Mouse (Mus musculus) ES-Bruce4 (cell line): ENCODE data around the gene Ank3. TPM values are rescaled to one million over a fixed set of nuclear protein-coding genes. Genes with fewer than 3 reads are reported as not detected.

Source experiments
- H3K27ac ChIP-seq: 2 replicates; pipeline ENCODE4 v1.5.1; 2012; ENCODE audit warnings: low read length, inconsistent platforms; ENCODE audit not compliant: insufficient read depth
- H3K27me3 ChIP-seq: 2 replicates; pipeline ENCODE4 v1.6.1; 2012; ENCODE audit warnings: mild to moderate bottlenecking, low read length, inconsistent platforms; ENCODE audit not compliant: control insufficient read depth, poor library complexity, insufficient read depth, severe bottlenecking
- H3K36me3 ChIP-seq: 2 replicates; pipeline ENCODE4 v1.6.1; 2012; ENCODE audit warnings: inconsistent platforms, mild to moderate bottlenecking, low read length, moderate library complexity; ENCODE audit not compliant: control insufficient read depth, poor library complexity, insufficient read depth, severe bottlenecking
- H3K4me1 ChIP-seq: one replicate; pipeline ENCODE4 v1.8.1; 2011; ENCODE audit warnings: low read length; ENCODE audit not compliant: control insufficient read depth, insufficient read depth
- H3K4me3 ChIP-seq: 2 replicates; pipeline ENCODE4 v1.5.1; 2011; ENCODE audit warnings: low read depth, mild to moderate bottlenecking, low read length
- H3K9ac ChIP-seq: 2 replicates; pipeline ENCODE4 v1.6.1; 2012; ENCODE audit warnings: low read depth, mild to moderate bottlenecking, inconsistent platforms; ENCODE audit not compliant: poor library complexity, severe bottlenecking
- H3K9me3 ChIP-seq: replicated peaks from 2 replicates; pipeline ENCODE4 v1.6.1; 2012; ENCODE audit warnings: mild to moderate bottlenecking, low read length, inconsistent platforms; ENCODE audit not compliant: control insufficient read depth, poor library complexity, insufficient read depth, severe bottlenecking
- CTCF ChIP-seq: IDR thresholded peaks from one replicate; pipeline ENCODE4 v1.8.1; 2011; ENCODE audit warnings: low read depth, low read length
- EP300 ChIP-seq: IDR thresholded peaks from 2 replicates; pipeline ENCODE4 v1.6.1; 2011; ENCODE audit warnings: low read depth, low read length; ENCODE audit not compliant: insufficient read depth
- POLR2A ChIP-seq: IDR thresholded peaks from one replicate; pipeline ENCODE4 v1.8.1; 2011; ENCODE audit warnings: low read length; ENCODE audit not compliant: insufficient read depth
- polyA plus RNA-seq: library from polyadenylated mRNA; stranded (reverse); fragments of >200 nt; gene quantifications from 2 replicates; pipeline ENCODE4 v1.2.4, GENCODE M21; 2011; ENCODE audit warnings: low read depth; ENCODE audit not compliant: missing spikeins, insufficient read depth, insufficient read length

The Ank3 gene
- polyA plus RNA-seq, 1 experiment = 61.0 TPM

DNA sequence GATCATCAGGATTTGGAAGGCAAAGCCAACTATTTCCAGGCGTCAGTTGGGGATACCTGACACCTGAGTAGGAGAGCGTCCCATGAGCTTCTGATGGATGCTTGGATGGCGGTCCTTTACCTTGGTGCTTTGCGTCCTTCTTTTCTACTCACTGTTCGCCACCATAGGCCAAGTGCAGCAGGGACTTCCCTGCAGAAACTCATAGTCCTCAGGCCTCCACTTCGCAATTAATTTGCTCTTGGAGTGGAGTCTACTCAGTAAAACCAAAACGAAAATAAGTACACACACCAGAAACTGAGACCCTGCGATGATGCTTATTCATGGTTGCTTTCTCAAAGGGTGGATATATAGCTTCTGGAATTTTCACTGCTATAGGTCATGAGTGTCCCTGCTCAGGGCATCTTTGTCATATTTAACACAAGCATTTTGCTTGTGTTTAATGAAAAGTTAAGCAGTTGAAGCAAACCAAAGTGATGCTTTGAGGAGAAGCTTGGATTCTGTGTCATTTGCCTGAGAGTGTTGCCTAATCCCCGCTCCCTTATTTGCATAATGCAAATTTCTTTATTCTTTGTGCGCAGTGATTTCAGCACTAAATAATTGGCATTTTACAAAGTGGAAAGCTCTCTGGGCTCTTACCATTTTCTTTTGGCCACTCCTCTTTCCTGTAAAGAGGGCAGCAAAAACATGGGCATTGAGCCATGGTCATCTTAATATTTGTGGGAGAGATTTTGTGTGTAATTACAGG, 145.5 kb downstream of the Ank3 start:
- H3K27ac ChIP-seq = no peak overlapping the region
- H3K9ac ChIP-seq = no peak overlapping the region
- H3K27me3 ChIP-seq = no peaks in the 10 kb centered on the region; the same call in 1 of the 2 replicates
- TF ChIP-seq POLR2A (no peak), EP300 (no peak), CTCF (no peak)
- no peaks in the 10 kb centered on the region for H3K4me1 ChIP-seq
- H3K36me3 ChIP-seq = no peaks in the 10 kb centered on the region
- no peak overlapping the region for H3K4me3 ChIP-seq
- H3K9me3 ChIP-seq = 0 out of 2 replicates have a peak, but pooled peaks cover 2% of the 10 kb centered on the region

DNA sequence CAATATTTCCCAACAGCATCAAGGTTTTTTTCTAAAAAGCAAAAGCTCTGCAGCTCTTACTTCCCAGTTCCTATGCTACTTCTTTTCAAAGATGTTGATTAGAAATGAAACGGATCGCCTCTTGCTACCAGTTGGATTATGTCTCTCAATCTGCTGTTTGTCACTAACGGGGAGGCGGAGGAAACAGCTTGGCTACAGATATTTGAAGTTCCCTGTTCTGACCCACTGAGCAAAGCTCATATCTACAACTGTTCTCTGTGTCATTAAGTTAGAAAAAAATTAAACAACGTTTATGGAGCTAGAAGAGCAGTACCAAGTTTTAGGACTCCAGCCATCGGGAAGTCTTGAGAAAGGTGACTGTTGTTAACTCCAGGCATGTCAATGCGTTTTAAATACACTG, 146.1 kb downstream of the Ank3 start:
- 0 out of 2 replicates have a peak, but pooled peaks cover 2% of the 10 kb centered on the region for H3K9me3 ChIP-seq
- H3K4me1 ChIP-seq = no peaks in the 10 kb centered on the region

DNA sequence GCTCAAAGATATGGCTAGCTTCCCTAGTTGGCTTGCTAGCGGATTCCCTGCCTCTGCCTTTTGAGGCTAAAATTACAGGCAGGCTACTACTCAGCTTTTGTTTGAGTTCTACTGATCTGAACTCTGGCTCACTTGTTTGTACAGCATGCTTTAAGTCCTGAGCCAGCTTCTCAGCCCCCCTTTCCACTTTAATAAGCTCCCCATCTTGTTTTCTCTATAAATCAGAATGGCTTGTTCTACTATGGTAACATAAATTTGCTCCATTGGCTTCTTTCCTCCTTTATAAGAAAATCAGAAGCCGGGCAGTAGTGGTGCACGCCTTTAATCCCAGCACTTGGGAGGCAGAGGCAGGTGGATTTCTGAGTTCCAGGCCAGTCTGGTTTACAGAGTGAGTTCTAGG, 147.4 kb downstream of the Ank3 start:
- TF ChIP-seq POLR2A (no peak), EP300 (no peak), CTCF (no peak)
- Histone ChIP-seq H3K4me1 (no peaks in the 10 kb centered on the region), H3K9me3 (0 out of 2 replicates have a peak, but pooled peaks cover 2% of the 10 kb centered on the region), H3K27me3 (no peaks in the 10 kb centered on the region; the same call in 1 of the 2 replicates), H3K9ac (no peak overlapping the region), H3K27ac (no peak overlapping the region), H3K4me3 (no peak overlapping the region), H3K36me3 (no peaks in the 10 kb centered on the region)

More for the DNA sequence above, 146.1 kb downstream of the Ank3 start:
- Histone ChIP-seq H3K9ac (no peak overlapping the region), H3K27ac (no peak overlapping the region), H3K4me3 (no peak overlapping the region), H3K36me3 (no peaks in the 10 kb centered on the region), H3K27me3 (no peaks in the 10 kb centered on the region; the same call in 1 of the 2 replicates)
- no peak for TF ChIP-seq POLR2A
- no peak for TF ChIP-seq CTCF
- TF ChIP-seq EP300 = no peak

DNA sequence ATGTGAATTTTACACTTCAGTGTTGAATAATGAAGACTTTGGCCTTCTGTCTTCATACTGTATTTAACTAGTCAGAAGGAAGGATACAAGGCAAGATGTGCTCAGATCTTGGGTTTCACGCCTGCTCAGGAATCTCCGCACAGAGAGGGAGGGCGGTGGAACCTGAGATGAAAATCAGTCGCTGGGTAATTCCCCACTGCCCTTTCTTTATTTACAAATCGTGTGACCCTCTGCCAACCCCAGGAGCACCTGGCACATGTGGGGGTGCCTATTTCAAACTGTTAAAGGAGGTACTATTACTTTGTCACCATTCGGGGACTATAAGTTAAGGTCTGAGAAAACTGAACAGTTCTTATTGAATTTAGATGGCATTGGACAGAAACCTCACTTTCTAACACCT, 148.1 kb downstream of the Ank3 start:
- Histone ChIP-seq H3K9me3 (0 out of 2 replicates have a peak, but pooled peaks cover 2% of the 10 kb centered on the region), H3K27ac (no peak overlapping the region), H3K4me3 (no peak overlapping the region), H3K36me3 (no peaks in the 10 kb centered on the region), H3K9ac (no peak overlapping the region), H3K4me1 (no peaks in the 10 kb centered on the region), H3K27me3 (no peaks in the 10 kb centered on the region; the same call in 1 of the 2 replicates)
- no peak for TF ChIP-seq POLR2A
- TF ChIP-seq EP300 = no peak
- TF ChIP-seq CTCF = no peak

DNA sequence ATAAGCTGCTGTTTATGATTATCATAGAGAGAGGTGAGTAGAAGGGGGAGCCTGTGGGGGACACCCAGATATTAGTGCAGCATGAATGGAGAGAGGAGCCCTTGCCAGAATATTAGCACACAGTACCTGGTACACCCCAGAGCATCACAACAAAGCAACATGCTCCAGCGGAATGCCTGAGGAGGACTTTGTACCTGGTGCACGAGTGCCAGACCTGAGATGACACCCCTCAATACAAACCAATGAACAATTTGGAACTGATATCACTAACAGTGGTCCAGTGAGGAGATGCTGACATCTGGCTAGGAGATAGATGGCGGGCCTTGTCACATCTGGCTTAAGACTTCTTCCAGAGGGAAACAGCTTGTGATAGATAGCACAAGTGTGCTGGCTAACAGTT, 150.2 kb downstream of the Ank3 start:
- Histone ChIP-seq H3K4me3 (no peak overlapping the region), H3K4me1 (no peaks in the 10 kb centered on the region)
- TF ChIP-seq EP300 (no peak), CTCF (no peak), POLR2A (no peak)

GRCm38 (mm10) chr10:69549221-69549620, 150.6 kb downstream of the Ank3 start:
- Histone ChIP-seq H3K4me1 (no peaks in the 10 kb centered on the region), H3K27me3 (no peaks in the 10 kb centered on the region; the same call in 1 of the 2 replicates), H3K36me3 (no peaks in the 10 kb centered on the region), H3K4me3 (no peak overlapping the region), H3K9me3 (no peaks in the 10 kb centered on the region), H3K9ac (no peak overlapping the region), H3K27ac (no peak overlapping the region)
- TF ChIP-seq EP300 = no peak
- no peak for TF ChIP-seq POLR2A
- no peak for TF ChIP-seq CTCF

More for the DNA sequence above, 150.2 kb downstream of the Ank3 start:
- Histone ChIP-seq H3K9ac (no peak overlapping the region), H3K27me3 (no peaks in the 10 kb centered on the region; the same call in 1 of the 2 replicates), H3K27ac (no peak overlapping the region), H3K9me3 (no peaks in the 10 kb centered on the region), H3K36me3 (no peaks in the 10 kb centered on the region)
